Mouse (Mus musculus) hindbrain, postnatal 0 days (tissue): ENCODE results near the gene Mical2. TPM values are rescaled to one million over a fixed set of nuclear protein-coding genes. Genes with fewer than 3 reads are reported as not detected.

Source experiments
- ATAC-seq: fragments of 200-750 bp; cut with Nextera tagmentation; 2 replicates; pipeline ENCODE4 v1.8.0; 2017; ENCODE audit warnings: mild to moderate bottlenecking, moderate TSS enrichment, moderate library complexity
- DNase-seq: peaks from one replicate; pipeline ENCODE4 v3.0.0-alpha.2; 2015; ENCODE audit warnings: low spot score
- H3K27ac ChIP-seq: fragments of 300-500 bp; sonication (generic); 2 replicates; pipeline ENCODE4 v1.5.1; 2014; ENCODE audit warnings: mild to moderate bottlenecking
- H3K27me3 ChIP-seq: fragments of 300-500 bp; sonication (generic); 2 replicates; pipeline ENCODE4 v1.6.1; 2014; ENCODE audit warnings: low read length, mixed read lengths; ENCODE audit not compliant: insufficient read depth
- H3K36me3 ChIP-seq: fragments of 300-500 bp; sonication (generic); 2 replicates; pipeline ENCODE4 v1.6.1; 2014; ENCODE audit warnings: low read length, mixed read lengths; ENCODE audit not compliant: insufficient read depth
- H3K4me1 ChIP-seq: fragments of 300-500 bp; sonication (generic); 2 replicates; pipeline ENCODE4 v1.6.1; 2014; ENCODE audit warnings: antibody characterized with exemption, low read length, mixed read lengths; ENCODE audit not compliant: insufficient read depth
- H3K4me2 ChIP-seq: fragments of 300-500 bp; sonication (generic); 2 replicates; pipeline ENCODE4 v1.6.1; 2014; ENCODE audit warnings: low read depth, mild to moderate bottlenecking, low read length, moderate library complexity, mixed read lengths
- H3K4me3 ChIP-seq: fragments of 300-500 bp; sonication (generic); 2 replicates; pipeline ENCODE4 v1.5.1; 2014; ENCODE audit warnings: low read length
- H3K9ac ChIP-seq: fragments of 300-500 bp; sonication (generic); replicated peaks from 2 replicates; pipeline ENCODE4 v1.6.1; 2014; ENCODE audit warnings: mild to moderate bottlenecking, low read length, moderate library complexity, mixed read lengths
- H3K9me3 ChIP-seq: fragments of 300-500 bp; sonication (generic); 2 replicates; pipeline ENCODE4 v1.6.1; 2016; ENCODE audit warnings: low read length, mixed read lengths
- CTCF ChIP-seq: IDR thresholded peaks from 2 replicates; pipeline ENCODE4 v1.5.1; 2016; ENCODE audit warnings: antibody characterized with exemption, control low read depth, low read depth
- WGBS: fragments of 180-500 bp; shearing (Covaris S2); extraction: QIAGEN DNeasy Blood & Tissue Kit; methylation state at CpG from one replicate; pipeline ENCODE4 v1.1.7; 2014; 5-methylcytosine and 5-hydroxymethylcytosine counted together
- polyA plus RNA-seq: library from polyadenylated mRNA; unstranded; fragments of >200 nt; fragmentation: Nextera tagmentation; extraction: Ambion mirVana; gene quantifications from 2 replicates; pipeline ENCODE4 v1.2.1, GENCODE M21; 2015
- total RNA-seq: library from RNA; depleted of rRNA; stranded (reverse); fragments of >200 nt; gene quantifications from 2 replicates; pipeline ENCODE4 v1.2.3, GENCODE M21; 2014

Mical2 gene
- total and polyA plus RNA-seq, 2 experiments from 2014 or later: 6.4 to 16.5 TPM

GRCm38 (mm10) chr7:112200761-112201160 is 24.9 kb upstream of the Mical2 start:
- no peak for ATAC-seq
- Histone ChIP-seq H3K4me3 (no peak overlapping the region), H3K4me2 (no peak overlapping the region), H3K9me3 (no peaks in the 10 kb centered on the region), H3K4me1 (no peaks in the 10 kb centered on the region; the same call in 1 of the 2 replicates), H3K27ac (no peak overlapping the region), H3K27me3 (no peaks in the 10 kb centered on the region), H3K36me3 (no peaks in the 10 kb centered on the region), H3K9ac (no peak overlapping the region)
- TF ChIP-seq CTCF: no peak
- DNase-seq: no peak
- WGBS: 41% methylated on average over 4 of the region's 4 CpGs

- no peak for TF ChIP-seq CTCF
- no peak for DNase-seq
- Histone ChIP-seq H3K4me3 (no peak overlapping the region), H3K4me1 (no peaks in the 10 kb centered on the region; the same call in 1 of the 2 replicates), H3K27ac (no peak overlapping the region), H3K27me3 (no peaks in the 10 kb centered on the region), H3K9ac (no peak overlapping the region), H3K9me3 (no peaks in the 10 kb centered on the region), H3K36me3 (no peaks in the 10 kb centered on the region), H3K4me2 (no peak overlapping the region)
- ATAC-seq: no peak
- WGBS: 58% methylated on average over 4 of the region's 4 CpGs
Measured at GRCm38 (mm10) chr7:112202194-112202593, 23.5 kb upstream of the Mical2 start.

GRCm38 (mm10) chr7:112202843-112203242 is 22.8 kb upstream of the Mical2 start:
- no peak overlapping the region for H3K4me3 ChIP-seq
- 82% methylated on average over 5 of the region's 5 CpGs for WGBS
- H3K4me1 ChIP-seq: no peaks in the 10 kb centered on the region; the same call in 1 of the 2 replicates
- no peak overlapping the region for H3K9ac ChIP-seq
- no peak overlapping the region for H3K27ac ChIP-seq
- no peak overlapping the region for H3K4me2 ChIP-seq
- no peaks in the 10 kb centered on the region for H3K36me3 ChIP-seq
- H3K9me3 ChIP-seq: no peaks in the 10 kb centered on the region
- H3K27me3 ChIP-seq: no peaks in the 10 kb centered on the region
- DNase-seq (no peak), ATAC-seq (no peak)
- TF ChIP-seq CTCF: no peak

GRCm38 (mm10) chr7:112203937-112204336 is 21.7 kb upstream of the Mical2 start:
- no peak overlapping the region for H3K4me3 ChIP-seq
- H3K4me1 ChIP-seq: no peaks in the 10 kb centered on the region; the same call in 1 of the 2 replicates
- no peaks in the 10 kb centered on the region for H3K27me3 ChIP-seq
- ATAC-seq (no peak), DNase-seq (no peak)
- H3K36me3 ChIP-seq: no peaks in the 10 kb centered on the region
- H3K9me3 ChIP-seq: no peaks in the 10 kb centered on the region
- H3K9ac ChIP-seq: no peak overlapping the region
- H3K4me2 ChIP-seq: no peak overlapping the region
- TF ChIP-seq CTCF: no peak
- WGBS: 54% methylated on average over 5 of the region's 5 CpGs
- H3K27ac ChIP-seq: no peak overlapping the region

GRCm38 (mm10) chr7:112204380-112204963 is 21.2 kb upstream of the Mical2 start:
- ATAC-seq (no peak), DNase-seq (no peak)
- TF ChIP-seq CTCF: no peak
- no peak overlapping the region for H3K4me3 ChIP-seq
- 71% methylated on average over 6 of the region's 6 CpGs for WGBS
- no peaks in the 10 kb centered on the region; the same call in 1 of the 2 replicates for H3K4me1 ChIP-seq
- H3K9ac ChIP-seq: no peak overlapping the region
- no peaks in the 10 kb centered on the region for H3K9me3 ChIP-seq
- H3K36me3 ChIP-seq: no peaks in the 10 kb centered on the region
- H3K4me2 ChIP-seq: no peak overlapping the region
- no peaks in the 10 kb centered on the region for H3K27me3 ChIP-seq
- H3K27ac ChIP-seq: no peak overlapping the region

- H3K27ac ChIP-seq: no peak overlapping the region
- no peak for TF ChIP-seq CTCF
- H3K9ac ChIP-seq: no peak overlapping the region
- WGBS: 90% methylated on average over 6 of the region's 6 CpGs
- DNase-seq (no peak), ATAC-seq (no peak)
- H3K27me3 ChIP-seq: no peaks in the 10 kb centered on the region
- no peaks in the 10 kb centered on the region for H3K36me3 ChIP-seq
- H3K9me3 ChIP-seq: no peaks in the 10 kb centered on the region
- no peaks in the 10 kb centered on the region; the same call in 1 of the 2 replicates for H3K4me1 ChIP-seq
- no peak overlapping the region for H3K4me2 ChIP-seq
- H3K4me3 ChIP-seq: no peak overlapping the region
Measured at GRCm38 (mm10) chr7:112205513-112205912, 20.1 kb upstream of the Mical2 start.

- no peak overlapping the region for H3K9ac ChIP-seq
- H3K27ac ChIP-seq: no peak overlapping the region
- H3K4me1 ChIP-seq: no peaks in the 10 kb centered on the region; the same call in 1 of the 2 replicates
- WGBS: 96% methylated on average over 6 of the region's 6 CpGs
- no peaks in the 10 kb centered on the region for H3K9me3 ChIP-seq
- TF ChIP-seq CTCF: no peak
- H3K4me3 ChIP-seq: no peak overlapping the region
- no peaks in the 10 kb centered on the region for H3K27me3 ChIP-seq
- DNase-seq (no peak), ATAC-seq (no peak)
- no peaks in the 10 kb centered on the region for H3K36me3 ChIP-seq
- no peak overlapping the region for H3K4me2 ChIP-seq
Measured at GRCm38 (mm10) chr7:112207717-112208116, 17.9 kb upstream of the Mical2 start.
